Mouse (Mus musculus): Measurements from ENCODE around the gene 1600002K03Rik.

1600002K03Rik gene

DNA sequence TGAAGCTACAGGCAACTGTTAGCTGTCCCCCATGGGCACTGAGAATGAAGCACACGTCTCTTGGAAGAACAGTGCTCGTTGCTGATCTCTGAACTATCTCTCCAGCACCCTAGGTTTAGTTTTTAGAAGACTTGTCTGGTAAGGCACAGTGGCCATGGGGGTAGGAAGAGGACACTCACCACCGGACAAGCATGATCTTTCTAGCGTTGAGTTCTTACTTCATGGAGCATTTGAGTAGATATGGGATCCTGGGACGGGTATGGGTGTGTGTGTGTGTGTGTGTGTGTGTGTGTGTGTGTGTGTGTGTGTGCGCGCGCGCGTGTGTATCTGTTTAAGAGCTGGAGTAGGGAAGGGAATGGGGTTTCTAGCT lies 32.1 kb upstream of the 1600002K03Rik start, which contains the start of gene Cbarp:
TSS of gene Cbarp (minus strand) at position 170 of the 370 bp plus-strand sequence.
- DNase-seq (ENCODE audit: extremely low read depth, low read depth, low spot score) = no peak

GRCm38 (mm10) chr10:80141243-80141642 lies 31.5 kb upstream of the 1600002K03Rik start:
- DNase-seq (ENCODE audit: extremely low read depth, low read depth, low spot score) = no peak

DNA sequence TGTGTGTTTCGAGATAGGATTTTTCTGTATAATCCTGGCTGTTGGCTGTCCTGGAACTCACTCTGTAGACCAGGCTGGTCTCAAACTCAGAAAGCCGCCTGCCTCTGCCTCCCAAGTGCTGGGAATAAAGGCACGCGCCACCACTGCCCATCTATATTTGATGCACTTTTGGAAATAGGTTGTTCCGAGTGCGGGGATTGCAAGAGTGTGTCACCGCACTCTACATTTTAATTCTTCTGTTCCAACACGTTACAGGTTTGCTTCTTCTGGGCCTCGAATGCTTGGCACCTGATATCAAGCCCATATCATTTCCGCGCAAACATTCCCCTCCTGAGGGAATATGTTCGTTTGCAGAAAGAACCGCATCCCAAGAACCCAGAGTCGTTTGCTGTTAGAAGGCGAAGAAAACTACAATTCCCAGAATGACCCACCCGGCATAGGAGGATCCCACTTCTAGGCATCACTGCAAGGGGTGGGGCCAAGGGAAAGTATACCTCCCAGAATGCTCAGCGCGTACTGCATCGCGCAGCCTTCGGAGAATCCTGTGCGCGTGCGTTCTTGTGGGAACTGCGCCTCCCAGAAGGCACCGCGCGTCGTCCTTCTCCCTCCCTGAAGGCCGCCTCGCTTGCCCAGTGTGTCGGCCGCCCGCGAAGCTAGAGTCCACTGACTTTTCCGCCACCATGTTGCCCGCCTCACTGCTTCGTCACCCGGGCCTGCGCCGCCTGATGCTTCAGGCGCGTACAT lies 30.8 kb upstream of the 1600002K03Rik start:
- peak; percentile 85 for DNase-seq (ENCODE audit: extremely low read depth, low read depth, low spot score)

DNA sequence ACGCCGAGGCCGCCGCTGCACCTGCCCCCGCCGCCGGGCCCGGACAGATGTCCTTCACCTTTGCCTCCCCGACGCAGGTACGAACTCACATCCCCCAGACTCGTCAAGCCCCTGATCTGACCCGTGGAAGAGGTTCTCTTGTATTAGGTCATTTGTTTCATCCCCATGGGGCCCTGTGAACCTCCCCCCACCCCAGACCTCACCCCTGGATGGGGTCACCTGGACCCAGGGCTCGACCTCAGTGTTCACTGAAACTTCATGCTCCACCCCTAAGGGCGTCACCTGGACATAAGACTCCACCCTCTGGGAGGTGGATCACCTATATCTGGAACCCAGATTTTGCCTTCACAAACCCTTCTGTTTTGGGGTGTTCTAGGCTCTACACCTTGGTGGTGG lies 30.2 kb upstream of the 1600002K03Rik start:
- DNase-seq (ENCODE audit: extremely low read depth, low read depth, low spot score) = no peak

DNA sequence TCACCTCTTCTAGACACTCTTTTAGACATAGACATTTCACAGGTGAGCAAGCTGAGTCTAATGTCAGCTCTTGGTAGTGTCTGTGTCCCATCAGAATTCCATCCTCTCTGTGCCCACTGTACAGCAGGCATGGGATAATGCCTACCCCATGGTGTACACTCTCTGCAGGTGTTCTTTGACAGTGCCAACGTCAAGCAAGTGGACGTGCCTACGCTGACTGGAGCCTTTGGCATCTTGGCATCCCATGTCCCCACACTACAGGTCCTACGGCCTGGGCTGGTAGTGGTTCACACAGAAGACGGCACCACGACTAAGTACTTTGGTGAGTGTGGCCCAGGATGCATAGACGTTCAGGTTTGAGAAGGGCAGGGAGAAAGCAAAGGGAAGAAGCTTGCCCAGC lies 29.1 kb upstream of the 1600002K03Rik start:
- no peak for DNase-seq (ENCODE audit: extremely low read depth, low read depth, low spot score)

- DNase-seq (ENCODE audit: extremely low read depth, low read depth, low spot score) = no peak
These were observed 28.6 kb upstream of the 1600002K03Rik start for GRCm38 (mm10) chr10:80144159-80144558.

DNA sequence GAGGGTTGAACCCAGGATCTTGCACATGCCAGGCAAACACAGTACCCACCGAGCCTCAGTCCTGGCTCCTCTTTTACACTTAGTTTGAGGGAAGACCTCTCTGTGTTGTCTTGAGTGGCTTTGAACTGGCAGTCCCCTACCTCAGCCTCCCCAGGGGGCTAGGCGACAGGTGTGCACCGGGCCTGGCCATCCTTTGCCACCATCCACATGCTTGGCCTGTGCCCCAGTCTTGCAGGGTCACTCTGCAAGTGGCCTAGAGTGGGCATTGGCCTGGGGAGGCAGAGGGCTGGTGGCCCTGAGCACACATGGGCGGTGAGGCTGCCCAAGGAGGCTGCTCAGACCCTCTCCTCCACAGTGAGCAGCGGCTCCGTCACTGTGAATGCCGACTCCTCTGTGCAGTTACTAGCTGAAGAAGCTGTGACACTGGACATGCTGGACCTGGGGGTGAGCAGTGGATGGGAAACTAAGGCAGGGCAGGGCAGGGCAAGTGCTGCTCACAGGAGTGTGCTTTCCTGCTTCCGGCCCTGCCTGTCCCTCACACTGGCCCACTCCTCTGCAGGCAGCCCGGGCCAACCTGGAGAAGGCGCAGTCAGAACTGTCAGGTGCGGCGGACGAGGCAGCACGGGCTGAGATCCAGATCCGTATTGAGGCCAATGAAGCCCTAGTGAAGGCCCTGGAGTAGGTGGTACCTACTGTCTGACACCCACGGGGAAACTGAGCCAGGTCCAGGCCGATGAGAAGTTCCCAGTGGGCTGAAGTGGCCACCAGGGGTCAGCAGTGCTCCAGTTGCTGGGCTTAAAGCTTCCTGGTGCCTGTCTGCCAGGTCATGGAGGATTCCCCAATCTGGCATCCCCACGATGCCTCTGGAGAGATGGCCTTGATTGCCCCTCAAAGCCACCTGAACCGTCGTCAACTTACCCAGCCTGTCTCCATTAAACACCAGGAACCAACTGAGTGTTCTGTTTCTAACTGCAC lies 27.6 kb upstream of the 1600002K03Rik start:
- DNase-seq (ENCODE audit: extremely low read depth, low read depth, low spot score) = no peak

DNA sequence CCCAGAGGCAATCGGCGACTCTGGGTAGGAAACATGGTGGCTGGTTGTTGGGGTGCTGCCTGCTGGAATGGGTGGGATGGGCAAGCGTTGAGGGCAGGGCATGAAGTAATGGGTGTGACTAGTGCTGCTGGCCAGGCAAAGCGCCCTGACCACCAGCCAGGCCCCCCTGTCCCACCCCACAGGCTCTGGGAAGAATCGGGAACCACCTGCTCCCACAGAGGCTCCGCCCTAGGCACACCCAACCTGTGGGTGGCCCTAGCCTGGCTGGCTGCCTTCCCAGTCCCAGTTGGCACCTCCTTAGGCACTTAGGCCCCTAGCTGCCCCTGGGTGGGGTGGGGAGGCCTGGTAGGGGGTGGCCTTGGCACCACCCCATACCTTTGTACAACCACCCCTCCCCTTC lies 26.8 kb upstream of the 1600002K03Rik start:
- DNase-seq (ENCODE audit: extremely low read depth, low read depth, low spot score) = no peak

DNA sequence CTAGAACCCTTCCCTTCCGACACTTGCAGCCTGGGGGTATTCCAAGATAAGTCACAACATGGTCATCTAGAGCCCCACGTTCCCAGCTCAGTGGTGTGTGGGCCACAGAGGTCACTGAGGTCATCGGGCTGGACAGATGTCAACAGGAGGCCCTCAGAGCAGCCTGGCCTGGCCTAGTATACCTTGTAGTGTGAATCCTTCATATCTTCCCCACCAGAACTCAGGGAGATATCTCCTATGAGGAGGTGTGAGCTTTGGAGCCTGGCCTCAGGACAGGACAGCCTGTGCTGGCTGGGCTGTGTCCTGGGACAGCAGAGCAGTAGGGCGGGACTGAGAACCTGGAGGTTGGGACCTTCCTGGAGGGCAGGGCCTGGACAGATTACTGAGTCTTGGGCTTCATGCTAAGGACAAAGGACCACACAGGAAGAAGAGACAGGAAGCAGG lies 26.2 kb upstream of the 1600002K03Rik start:
- DNase-seq (ENCODE audit: extremely low read depth, low read depth, low spot score) = no peak

GRCm38 (mm10) chr10:80147146-80147718 lies 25.5 kb upstream of the 1600002K03Rik start:
- DNase-seq (ENCODE audit: extremely low read depth, low read depth, low spot score) = no peak

GRCm38 (mm10) chr10:80147719-80148601 lies 24.8 kb upstream of the 1600002K03Rik start, which contains the start of gene Midn:
Gene Midn, plus strand, starts transcription at chr10:80148272.
- DNase-seq (ENCODE audit: extremely low read depth, low read depth, low spot score) = no peak

- DNase-seq (ENCODE audit: extremely low read depth, low read depth, low spot score) = no peak
These were observed 24.0 kb upstream of the 1600002K03Rik start for GRCm38 (mm10) chr10:80148610-80149290.

GRCm38 (mm10) chr10:80149291-80150225 lies 23.2 kb upstream of the 1600002K03Rik start:
- DNase-seq (ENCODE audit: extremely low read depth, low read depth, low spot score) = no peak

DNA sequence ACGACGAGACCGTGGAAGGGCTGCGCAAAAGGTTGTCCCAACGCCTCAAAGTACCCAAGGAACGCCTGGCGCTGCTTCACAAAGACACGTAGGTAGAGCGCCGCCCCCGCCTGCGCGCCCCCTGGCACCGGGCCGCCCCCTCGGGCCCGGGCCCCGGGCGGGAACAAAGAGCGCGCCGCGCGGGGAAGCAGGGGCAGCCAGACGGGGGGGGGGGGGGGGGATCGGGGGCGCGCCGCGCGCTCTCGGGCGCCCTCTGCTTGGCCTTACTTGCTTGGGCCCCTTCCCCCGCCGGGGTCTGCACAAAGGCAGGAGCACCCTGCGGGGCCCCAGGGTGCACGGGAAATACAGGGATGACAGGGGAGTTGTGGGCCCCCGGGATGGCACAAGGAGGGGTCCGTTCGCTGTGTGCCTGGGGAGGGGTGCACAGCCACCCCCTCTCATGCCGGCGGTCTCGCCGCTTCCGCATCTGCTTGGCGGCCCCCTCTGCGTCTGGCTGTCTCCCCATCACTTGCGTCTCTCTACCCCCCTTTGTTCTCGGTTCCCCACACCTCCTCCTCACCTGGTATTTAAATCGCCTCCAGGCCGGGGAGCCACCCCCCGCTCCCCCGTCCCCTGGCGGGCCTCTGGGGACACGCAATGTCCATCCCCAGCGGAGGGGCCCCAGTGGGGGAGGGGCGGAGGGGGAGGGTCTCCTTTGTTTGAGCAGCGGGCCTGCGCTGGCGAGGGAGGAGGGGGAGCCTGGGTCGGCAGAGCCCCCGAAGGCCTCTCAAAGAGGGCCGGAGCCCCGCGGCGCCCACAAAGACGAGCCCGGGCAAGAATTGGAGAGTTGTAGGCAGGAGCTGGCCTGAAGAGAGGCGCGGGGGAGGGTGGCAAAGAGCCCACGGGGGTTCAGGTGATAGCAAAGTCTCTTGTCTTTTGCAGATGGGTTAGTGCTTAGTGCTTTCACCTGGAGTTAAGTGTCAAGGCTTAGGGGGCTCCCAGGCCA lies 22.2 kb upstream of the 1600002K03Rik start:
- no peak for DNase-seq (ENCODE audit: extremely low read depth, low read depth, low spot score)

- no peak for DNase-seq (ENCODE audit: extremely low read depth, low read depth, low spot score)
These were observed 21.3 kb upstream of the 1600002K03Rik start for GRCm38 (mm10) chr10:80151211-80152034.

- no peak for DNase-seq (ENCODE audit: extremely low read depth, low read depth, low spot score)
These were observed 20.5 kb upstream of the 1600002K03Rik start for GRCm38 (mm10) chr10:80152071-80152872.
